Mouse (Mus musculus) limb, embryonic 14.5 days (tissue): ENCODE measurements around the gene Tanc1. TPM values are rescaled to one million over a fixed set of nuclear protein-coding genes. Genes with fewer than 3 reads are reported as not detected.

Source experiments
- ATAC-seq: fragments of 200-750 bp; cut with Nextera tagmentation; 2 replicates; pipeline ENCODE4 v1.8.0; 2017; ENCODE audit warnings: low read depth, moderate number of reproducible peaks, moderate TSS enrichment; ENCODE audit not compliant: low FRiP score
- DNase-seq: peaks from one replicate; pipeline ENCODE4 v3.0.0-alpha.2; 2015; ENCODE audit warnings: low spot score
- H3K27ac ChIP-seq: fragments of 300-500 bp; sonication (generic); replicated peaks from 2 replicates; pipeline ENCODE4 v1.5.1; 2014; ENCODE audit warnings: low read depth, mild to moderate bottlenecking, low read length, moderate library complexity, mixed read lengths
- H3K27me3 ChIP-seq: fragments of 300-500 bp; sonication (generic); 2 replicates; pipeline ENCODE4 v1.6.1; 2014; ENCODE audit warnings: low read length, mixed read lengths; ENCODE audit not compliant: control insufficient read depth, insufficient read depth
- H3K36me3 ChIP-seq: fragments of 300-500 bp; sonication (generic); 2 replicates; pipeline ENCODE4 v1.6.1; 2014; ENCODE audit warnings: mild to moderate bottlenecking, low read length, moderate library complexity, mixed read lengths; ENCODE audit not compliant: control insufficient read depth, insufficient read depth
- H3K4me1 ChIP-seq: fragments of 300-500 bp; sonication (generic); 2 replicates; pipeline ENCODE4 v1.6.1; 2014; ENCODE audit warnings: antibody characterized with exemption, low read length, mixed read lengths; ENCODE audit not compliant: control insufficient read depth, insufficient read depth
- H3K4me2 ChIP-seq: fragments of 300-500 bp; sonication (generic); replicated peaks from 2 replicates; pipeline ENCODE4 v1.6.1; 2014; ENCODE audit warnings: low read depth, mild to moderate bottlenecking, low read length, moderate library complexity; ENCODE audit not compliant: severe bottlenecking
- H3K4me3 ChIP-seq: fragments of 300-500 bp; sonication (generic); replicated peaks from 2 replicates; pipeline ENCODE4 v1.5.1; 2014; ENCODE audit warnings: low read length
- H3K9ac ChIP-seq: fragments of 300-500 bp; sonication (generic); 2 replicates; pipeline ENCODE4 v1.6.1; 2014; ENCODE audit warnings: mild to moderate bottlenecking, low read depth, low read length, moderate library complexity; ENCODE audit not compliant: severe bottlenecking
- H3K9me3 ChIP-seq: fragments of 300-500 bp; sonication (generic); 2 replicates; pipeline ENCODE4 v1.6.1; 2016; ENCODE audit warnings: low read length; ENCODE audit not compliant: control insufficient read depth
- POLR2A ChIP-seq: fragments of 200-500 bp; IDR thresholded peaks from 2 replicates; pipeline ENCODE4 v1.8.0; 2012; ENCODE audit warnings: inconsistent platforms, mild to moderate bottlenecking, moderate library complexity, borderline replicate concordance; ENCODE audit not compliant: insufficient read depth, insufficient read length; ENCODE audit errors: extremely low read depth
- WGBS: fragments of 180-500 bp; shearing (Covaris S2); extraction: QIAGEN DNeasy Blood & Tissue Kit; methylation state at CpG from one replicate; pipeline ENCODE4 v1.1.7; 2014; 5-methylcytosine and 5-hydroxymethylcytosine counted together
- polyA plus RNA-seq, 2 experiments: library from polyadenylated mRNA; depleted of rRNA in 1 of 2; stranded (reverse) in 1 of 2; unstranded in 1 of 2; fragments of >200 nt; fragmentation: Nextera tagmentation in 1 of 2; extraction: Ambion mirVana in 1 of 2; gene quantifications; 2 replicates each; pipeline versions ENCODE4 v1.2.1 to v1.2.3; 2012 to 2014

Gene Tanc1
- polyA plus RNA-seq, 2 experiments: 24.1 to 35.3 TPM

- WGBS: 72% methylated on average over 19 of the region's 19 CpGs
- Histone ChIP-seq H3K4me3 (no peak overlapping the region), H3K27ac (no peak overlapping the region), H3K36me3 (peaks cover 4% of the 10 kb centered on the region; the same call in 1 of the 2 replicates), H3K9ac (no peak overlapping the region), H3K27me3 (no peaks in the 10 kb centered on the region), H3K4me1 (0 out of 2 replicates have a peak, but pooled peaks cover 5% of the 10 kb centered on the region), H3K4me2 (no peak overlapping the region), H3K9me3 (no peaks in the 10 kb centered on the region)
- ATAC-seq (no peak), DNase-seq (no peak)
- no peak for TF ChIP-seq POLR2A
Observed at GRCm38 (mm10) chr2:59878221-59878620, 266.4 kb downstream of the Tanc1 start.

GRCm38 (mm10) chr2:59881404-59881803 is 269.6 kb downstream of the Tanc1 start:
- Histone ChIP-seq H3K27ac (no peak overlapping the region), H3K4me2 (peak overlapping the region; percentile 54), H3K9ac (peak overlapping the region; percentile 82), H3K9me3 (no peaks in the 10 kb centered on the region), H3K4me1 (0 out of 2 replicates have a peak, but pooled peaks cover 5% of the 10 kb centered on the region), H3K4me3 (peak overlapping the region; percentile 91), H3K36me3 (no peaks in the 10 kb centered on the region), H3K27me3 (no peaks in the 10 kb centered on the region)
- ATAC-seq: no peak
- DNase-seq: no peak
- WGBS: 76% methylated on average over 6 of the region's 6 CpGs
- TF ChIP-seq POLR2A: no peak

DNA sequence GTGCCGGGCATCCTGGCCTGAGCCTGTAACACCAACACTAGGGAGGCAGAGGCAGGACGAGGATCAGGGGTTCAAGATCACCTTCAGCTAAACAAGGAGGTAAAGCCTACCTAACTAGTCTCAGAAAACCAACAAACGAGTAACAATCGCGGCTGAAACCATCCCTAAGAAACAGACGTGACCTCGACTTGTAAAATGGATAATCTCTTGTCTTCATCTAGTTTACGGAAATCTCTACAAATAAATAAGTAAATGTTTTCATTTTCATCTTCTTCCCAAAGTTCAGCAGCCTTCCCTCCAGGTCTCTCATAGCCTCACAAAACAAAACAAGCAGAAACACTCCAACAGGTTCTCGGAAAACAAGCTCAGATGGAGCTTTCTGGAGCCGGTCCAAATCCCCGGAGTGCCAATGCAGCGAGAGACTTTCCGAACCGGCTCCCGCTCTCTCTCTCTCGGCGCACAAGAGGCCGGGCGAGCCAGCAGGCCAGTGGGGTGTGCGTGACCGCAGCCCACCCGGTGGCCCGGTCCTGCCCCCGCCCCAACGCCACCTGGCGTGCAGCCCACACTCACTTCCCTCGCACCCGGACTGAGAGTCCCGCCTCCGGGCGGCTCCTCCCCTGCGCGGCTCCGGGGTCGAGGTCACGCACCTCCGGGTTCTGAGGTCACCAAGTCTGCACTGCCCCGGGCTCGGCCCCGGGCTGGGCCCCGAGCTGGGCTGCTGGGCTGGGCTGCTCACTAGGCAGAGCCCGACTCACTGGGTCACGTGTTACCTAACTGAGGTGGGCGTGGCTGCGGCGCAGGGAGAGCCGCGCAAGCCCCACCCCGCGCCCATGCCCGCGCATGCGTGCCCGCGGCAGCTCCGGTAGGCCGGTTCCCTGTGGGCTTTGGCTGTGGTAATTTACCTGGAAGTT is 270.2 kb downstream of the Tanc1 start, which contains the start of gene Wdsub1:
TSS of gene Wdsub1 (minus strand) at position 761 of the 911 bp plus-strand sequence.
- H3K27ac ChIP-seq: peak within 1 kb of the TSS; percentile 77
- TF ChIP-seq POLR2A: no peak
- H3K4me3 ChIP-seq: peak within 1 kb of the TSS; percentile 91
- ATAC-seq: peak; percentile 94
- H3K4me2 ChIP-seq: peak within 1 kb of the TSS; percentile 54
- WGBS: 4% methylated on average over 57 of the region's 57 CpGs
- peak within 1 kb of the TSS; percentile 82 for H3K9ac ChIP-seq
- no peaks in the 10 kb centered on the region for H3K27me3 ChIP-seq
- H3K9me3 ChIP-seq: no peaks in the 10 kb centered on the region
- H3K4me1 ChIP-seq: 0 out of 2 replicates have a peak, but pooled peaks cover 5% of the 10 kb centered on the region
- peak; percentile 92 for DNase-seq
- H3K36me3 ChIP-seq: no peaks in the 10 kb centered on the region

- no peaks in the 10 kb centered on the region for H3K27me3 ChIP-seq
- peak overlapping the region; percentile 91 for H3K4me3 ChIP-seq
- ATAC-seq (no peak; the same call in 1 of the 2 replicates), DNase-seq (no peak)
- 0 out of 2 replicates have a peak, but pooled peaks cover 5% of the 10 kb centered on the region for H3K4me1 ChIP-seq
- no peaks in the 10 kb centered on the region for H3K9me3 ChIP-seq
- no peak overlapping the region for H3K27ac ChIP-seq
- H3K36me3 ChIP-seq: no peaks in the 10 kb centered on the region
- peak overlapping the region; percentile 54 for H3K4me2 ChIP-seq
- peak overlapping the region; percentile 82; the same call in 1 of the 2 replicates for H3K9ac ChIP-seq
- no peak for TF ChIP-seq POLR2A
- 71% methylated on average over 8 of the region's 8 CpGs for WGBS
Observed at GRCm38 (mm10) chr2:59882742-59883281, 271.0 kb downstream of the Tanc1 start.

GRCm38 (mm10) chr2:59889699-59890098 is 277.9 kb downstream of the Tanc1 start:
- no peak overlapping the region for H3K4me3 ChIP-seq
- no peak for TF ChIP-seq POLR2A
- H3K9ac ChIP-seq: no peak overlapping the region
- 58% methylated on average over 6 of the region's 6 CpGs for WGBS
- no peak overlapping the region for H3K27ac ChIP-seq
- no peaks in the 10 kb centered on the region for H3K4me1 ChIP-seq
- no peak overlapping the region for H3K4me2 ChIP-seq
- no peak for DNase-seq
- no peaks in the 10 kb centered on the region for H3K27me3 ChIP-seq
- ATAC-seq: no peak
- peaks cover 15% of the 10 kb centered on the region for H3K36me3 ChIP-seq
- no peaks in the 10 kb centered on the region for H3K9me3 ChIP-seq

Other genes starting within 250 kb of the Tanc1 start
- gene Dapl1, start 127.4 kb upstream of the Tanc1 start, polyA plus RNA-seq (2012; rRNA removed): 0.96 and 1.0 TPM in 2 replicates
- gene Dapl1, start 127.4 kb upstream of the Tanc1 start, polyA plus RNA-seq (2014; fragmentation: Nextera tagmentation; extraction: Ambion mirVana): 1.5 and 3.1 TPM in 2 replicates